Mouse (Mus musculus) embryonic facial prominence, embryonic 14.5 days (tissue): Measurements from ENCODE around the gene Myh10. TPM values are rescaled to one million over a fixed set of nuclear protein-coding genes. Genes with fewer than 3 reads are reported as not detected.

Experiments
- ATAC-seq: fragments of 200-750 bp; cut with Nextera tagmentation; 2 replicates; pipeline ENCODE4 v1.8.0; 2017; ENCODE audit warnings: low read depth, moderate number of reproducible peaks, moderate TSS enrichment
- DNase-seq: peaks from one replicate; pipeline ENCODE4 v3.0.0-alpha.2; 2015; ENCODE audit warnings: low spot score
- H3K27ac ChIP-seq: fragments of 300-500 bp; sonication (generic); replicated peaks from 2 replicates; pipeline ENCODE4 v1.5.1; 2014; ENCODE audit warnings: low read depth, mild to moderate bottlenecking, low read length, moderate library complexity
- H3K27me3 ChIP-seq: fragments of 300-500 bp; sonication (generic); replicated peaks from 2 replicates; pipeline ENCODE4 v1.6.1; 2014; ENCODE audit warnings: low read length; ENCODE audit not compliant: control insufficient read depth, insufficient read depth
- H3K36me3 ChIP-seq: fragments of 300-500 bp; sonication (generic); 2 replicates; pipeline ENCODE4 v1.6.1; 2014; ENCODE audit warnings: low read length, mixed read lengths; ENCODE audit not compliant: control insufficient read depth, insufficient read depth
- H3K4me1 ChIP-seq: fragments of 300-500 bp; sonication (generic); 2 replicates; pipeline ENCODE4 v1.6.1; 2014; ENCODE audit warnings: antibody characterized with exemption, low read length; ENCODE audit not compliant: control insufficient read depth, insufficient read depth
- H3K4me2 ChIP-seq: fragments of 300-500 bp; sonication (generic); 2 replicates; pipeline ENCODE4 v1.6.1; 2014; ENCODE audit warnings: low read depth, mild to moderate bottlenecking, low read length, moderate library complexity, mixed read lengths
- H3K4me3 ChIP-seq: fragments of 300-500 bp; sonication (generic); 2 replicates; pipeline ENCODE4 v1.5.1; 2014; ENCODE audit warnings: low read depth, mild to moderate bottlenecking, low read length
- H3K9ac ChIP-seq: fragments of 300-500 bp; sonication (generic); 2 replicates; pipeline ENCODE4 v1.6.1; 2014; ENCODE audit warnings: low read depth, mild to moderate bottlenecking, low read length, moderate library complexity, mixed read lengths
- H3K9me3 ChIP-seq: fragments of 300-500 bp; sonication (generic); 2 replicates; pipeline ENCODE4 v1.6.1; 2016; ENCODE audit warnings: low read length; ENCODE audit not compliant: control insufficient read depth
- WGBS: fragments of 180-500 bp; shearing (Covaris S2); extraction: QIAGEN DNeasy Blood & Tissue Kit; methylation state at CpG from one replicate; pipeline ENCODE4 v1.1.7; 2014; 5-methylcytosine and 5-hydroxymethylcytosine counted together
- polyA plus RNA-seq: library from polyadenylated mRNA; unstranded; fragments of >200 nt; fragmentation: Nextera tagmentation; extraction: Ambion mirVana; gene quantifications from 2 replicates; pipeline ENCODE4 v1.2.1, GENCODE M21; 2014

The Myh10 gene
- polyA plus RNA-seq, 1 experiment from 2014 or later, result 103 TPM

DNA sequence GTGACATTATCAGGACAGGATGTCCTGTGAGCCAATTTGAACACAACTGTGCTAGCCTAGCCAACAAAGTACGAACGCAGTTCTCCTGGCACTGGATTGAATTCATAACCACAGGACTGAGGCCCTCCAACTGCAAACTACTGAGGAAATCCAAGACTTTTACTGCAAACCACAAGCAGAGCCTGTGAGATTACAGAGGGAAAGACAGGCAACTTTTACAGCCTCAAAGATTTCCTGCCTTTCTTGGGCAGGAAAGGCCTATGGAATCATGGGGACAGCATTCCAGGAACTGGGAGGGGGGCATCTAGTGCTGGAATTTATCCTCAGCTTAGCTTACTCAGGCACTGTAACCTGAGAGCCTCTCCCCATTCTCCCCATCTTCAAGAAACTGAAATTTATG, 26.0 kb upstream of the Myh10 start:
- no peaks in the 10 kb centered on the region for H3K36me3 ChIP-seq
- H3K4me2 ChIP-seq, result no peak overlapping the region
- 20% methylated on average over 2 of the region's 2 CpGs for WGBS
- no peaks in the 10 kb centered on the region for H3K27me3 ChIP-seq
- DNase-seq (peak; percentile 74), ATAC-seq (peak; percentile 37; the same call in 1 of the 2 replicates)
- peak overlapping the region; percentile 59; the same call in 1 of the 2 replicates for H3K27ac ChIP-seq
- no peak overlapping the region for H3K9ac ChIP-seq
- peaks cover 3% of the 10 kb centered on the region for H3K4me1 ChIP-seq
- no peak overlapping the region for H3K4me3 ChIP-seq
- peaks cover 10% of the 10 kb centered on the region; the same call in 1 of the 2 replicates for H3K9me3 ChIP-seq

- peaks cover 3% of the 10 kb centered on the region for H3K4me1 ChIP-seq
- DNase-seq (no peak), ATAC-seq (no peak)
- H3K36me3 ChIP-seq, result no peaks in the 10 kb centered on the region
- no peak overlapping the region for H3K9ac ChIP-seq
- H3K27me3 ChIP-seq, result no peaks in the 10 kb centered on the region
- no peak overlapping the region for H3K4me3 ChIP-seq
- peaks cover 10% of the 10 kb centered on the region; the same call in 1 of the 2 replicates for H3K9me3 ChIP-seq
- 62% methylated on average over 2 of the region's 2 CpGs for WGBS
- no peak overlapping the region for H3K4me2 ChIP-seq
- H3K27ac ChIP-seq, result no peak overlapping the region
Observed at GRCm38 (mm10) chr11:68666210-68666609, 25.1 kb upstream of the Myh10 start.

- 67% methylated on average over 5 of the region's 5 CpGs for WGBS
- no peaks in the 10 kb centered on the region for H3K36me3 ChIP-seq
- peaks cover 12% of the 10 kb centered on the region for H3K4me1 ChIP-seq
- ATAC-seq (no peak), DNase-seq (no peak)
- H3K27ac ChIP-seq, result no peak overlapping the region
- H3K9me3 ChIP-seq, result peaks cover 6% of the 10 kb centered on the region; the same call in 1 of the 2 replicates
- H3K4me2 ChIP-seq, result no peak overlapping the region
- H3K27me3 ChIP-seq, result no peaks in the 10 kb centered on the region
- H3K4me3 ChIP-seq, result no peak overlapping the region
- no peak overlapping the region for H3K9ac ChIP-seq
Observed at GRCm38 (mm10) chr11:68672270-68672970, 18.9 kb upstream of the Myh10 start.

DNA sequence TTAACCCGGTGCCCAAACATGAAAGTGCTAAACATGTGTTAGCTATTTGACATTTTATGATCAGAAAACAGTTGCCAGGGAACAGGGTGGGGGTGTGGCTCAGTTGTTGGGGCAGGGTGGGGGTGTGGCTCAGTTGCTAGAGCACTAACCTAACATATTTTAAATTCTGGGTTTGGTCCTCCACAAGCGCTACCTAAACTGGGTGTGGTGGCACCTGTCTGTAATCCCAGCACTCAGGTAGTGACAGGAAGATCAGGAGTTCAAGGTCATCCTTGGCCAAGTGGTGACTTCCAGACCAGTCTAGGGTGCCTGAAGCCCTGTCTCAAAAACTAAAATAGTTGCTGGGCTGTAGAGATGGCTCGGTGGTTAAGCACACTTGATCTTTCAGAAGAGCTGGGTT, 17.3 kb upstream of the Myh10 start:
- no peak for DNase-seq
- Histone ChIP-seq H3K27me3 (no peaks in the 10 kb centered on the region), H3K4me3 (no peak overlapping the region), H3K9me3 (no peaks in the 10 kb centered on the region), H3K36me3 (no peaks in the 10 kb centered on the region), H3K4me2 (no peak overlapping the region), H3K9ac (no peak overlapping the region), H3K4me1 (peaks cover 12% of the 10 kb centered on the region), H3K27ac (no peak overlapping the region)
- no peak for ATAC-seq
- WGBS, result 61% methylated on average over 3 of the region's 3 CpGs

GRCm38 (mm10) chr11:68674643-68675042, 16.7 kb upstream of the Myh10 start:
- DNase-seq (no peak), ATAC-seq (no peak)
- 48% methylated on average over 3 of the region's 3 CpGs for WGBS
- Histone ChIP-seq H3K4me2 (no peak overlapping the region), H3K27ac (no peak overlapping the region), H3K9ac (no peak overlapping the region), H3K4me3 (no peak overlapping the region), H3K27me3 (no peaks in the 10 kb centered on the region), H3K9me3 (no peaks in the 10 kb centered on the region), H3K4me1 (peaks cover 12% of the 10 kb centered on the region), H3K36me3 (no peaks in the 10 kb centered on the region)

DNA sequence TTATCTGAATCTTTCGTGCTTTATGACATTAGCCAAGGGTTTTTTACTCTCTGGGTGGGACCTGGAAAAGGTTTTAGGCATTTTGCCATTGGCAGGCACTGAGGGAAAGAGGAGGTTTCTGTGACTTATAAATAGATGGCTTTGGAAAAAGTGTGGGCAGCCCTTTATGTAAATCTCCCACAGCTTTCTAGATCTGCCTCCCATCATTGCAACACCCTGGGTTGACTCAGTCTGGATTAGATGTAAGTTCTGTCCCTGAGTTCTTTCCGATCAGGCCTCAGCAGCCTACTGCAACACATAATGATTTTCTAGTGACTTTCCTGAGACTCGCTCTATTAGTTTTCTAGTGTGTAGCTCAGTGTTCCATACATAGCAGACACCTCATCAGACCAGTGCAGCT, 16.1 kb upstream of the Myh10 start:
- Histone ChIP-seq H3K27me3 (no peaks in the 10 kb centered on the region), H3K27ac (no peak overlapping the region), H3K4me1 (peaks cover 12% of the 10 kb centered on the region), H3K36me3 (no peaks in the 10 kb centered on the region), H3K9ac (no peak overlapping the region), H3K4me2 (no peak overlapping the region), H3K9me3 (no peaks in the 10 kb centered on the region), H3K4me3 (no peak overlapping the region)
- ATAC-seq, result no peak
- peak; percentile 35 for DNase-seq
- 68% methylated on average over 3 of the region's 3 CpGs for WGBS

- DNase-seq, result no peak
- H3K27me3 ChIP-seq, result no peaks in the 10 kb centered on the region
- H3K4me2 ChIP-seq, result no peak overlapping the region
- H3K4me1 ChIP-seq, result no peaks in the 10 kb centered on the region
- H3K9ac ChIP-seq, result no peak overlapping the region
- H3K4me3 ChIP-seq, result no peak overlapping the region
- no peak overlapping the region for H3K27ac ChIP-seq
- no peaks in the 10 kb centered on the region for H3K36me3 ChIP-seq
- ATAC-seq, result no peak
- 57% methylated on average over 3 of the region's 3 CpGs for WGBS
- no peaks in the 10 kb centered on the region for H3K9me3 ChIP-seq
Observed at GRCm38 (mm10) chr11:68681254-68681839, 10.0 kb upstream of the Myh10 start.

DNA sequence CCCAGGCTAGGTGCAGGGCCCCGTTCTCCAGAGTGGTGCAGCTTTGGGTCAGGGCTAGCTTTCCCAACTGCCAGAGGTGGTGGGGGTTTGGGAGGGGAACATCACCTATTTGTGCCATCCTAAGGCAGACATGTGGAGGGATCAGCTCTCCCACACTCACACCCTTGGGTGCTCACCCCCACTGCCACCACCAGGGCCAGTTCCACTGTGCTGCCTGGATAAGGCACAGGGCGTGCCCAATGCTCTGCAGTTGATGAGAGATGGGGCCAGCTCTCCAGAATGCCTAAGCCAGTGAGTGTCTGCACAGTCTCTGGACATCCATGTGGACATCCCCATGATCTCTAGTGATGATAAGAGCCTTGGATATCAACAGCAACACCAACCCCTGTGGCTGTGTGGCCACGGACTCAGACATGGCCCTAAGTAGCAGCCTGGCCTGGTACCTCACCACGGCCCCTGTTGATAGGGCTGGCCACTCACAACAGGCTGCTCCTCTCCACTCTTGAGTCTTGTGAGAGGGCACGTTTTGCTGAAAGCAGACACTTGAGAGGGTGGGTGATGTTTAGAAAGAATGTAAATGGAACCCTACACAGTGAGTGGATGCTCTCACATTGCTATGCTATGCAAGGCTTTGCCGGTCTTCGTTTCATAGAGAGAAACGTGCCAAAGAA, 9.1 kb upstream of the Myh10 start:
- H3K36me3 ChIP-seq, result no peaks in the 10 kb centered on the region
- DNase-seq (no peak), ATAC-seq (no peak)
- no peak overlapping the region for H3K9ac ChIP-seq
- H3K9me3 ChIP-seq, result no peaks in the 10 kb centered on the region
- 83% methylated on average over 8 of the region's 8 CpGs for WGBS
- no peaks in the 10 kb centered on the region for H3K27me3 ChIP-seq
- H3K4me2 ChIP-seq, result no peak overlapping the region
- H3K27ac ChIP-seq, result no peak overlapping the region
- H3K4me1 ChIP-seq, result no peaks in the 10 kb centered on the region
- H3K4me3 ChIP-seq, result no peak overlapping the region
